Mouse (Mus musculus): Measurements from ENCODE around the gene Ap1b1. TPM values are rescaled to one million over a fixed set of nuclear protein-coding genes. Genes with fewer than 3 reads are reported as not detected.

The Ap1b1 gene
- total and polyA plus RNA-seq, 3 experiments = 38.6 to 57.8 (median 44.2) TPM

GRCm38 (mm10) chr11:5055945-5056938, 69.6 kb downstream of the Ap1b1 start (continued):
- 0 out of 2 replicates have a peak, but pooled peaks have one; percentile 16 for TF ChIP-seq ZNF384 (IDR thresholded peaks at IDR 0.05; ENCODE audit: low read depth, low read length)
- no peak for TF ChIP-seq GABPA (IDR thresholded peaks at IDR 0.05; ENCODE audit: insufficient replicate concordance, low read depth, low read length)
- TF ChIP-seq MXI1 (IDR thresholded peaks at IDR 0.05; ENCODE audit: low read depth, low read length) = peak; percentile 43; the same call in 1 of the 2 replicates
- TF ChIP-seq JUND (conservative IDR thresholded peaks at IDR 0.05; ENCODE audit: low read depth, low read length) = no peak
- 0 out of 2 replicates have a peak, but pooled peaks have one; percentile 31 for TF ChIP-seq BHLHE40 (IDR thresholded peaks at IDR 0.05; ENCODE audit: low read depth, low read length)
- TF ChIP-seq CHD2 (IDR thresholded peaks at IDR 0.05; ENCODE audit: low read length) = peak; percentile 93
- TF ChIP-seq CTCF (conservative IDR thresholded peaks at IDR 0.05 in 1 of 2, IDR thresholded peaks at IDR 0.05 in 1 of 2; ENCODE audit: low read depth in 2 of 2, low read length in 2 of 2) = peak in 1 of 2 experiments; percentile 30; a peak in 1 of 4 replicates

GRCm38 (mm10) chr11:5057064-5057463, 70.4 kb downstream of the Ap1b1 start:
- Histone ChIP-seq H3K27me3 (replicated peaks) (peaks cover 9% of the 10 kb centered on the region), H3K4me2 (ENCODE audit: insufficient read depth, low read depth, poor library complexity, severe bottlenecking) (peak overlapping the region; percentile 92), H3K79me2 (replicated peaks; ENCODE audit: control insufficient read depth, extremely low read depth, insufficient read depth, poor library complexity, severe bottlenecking) (no peaks in the 10 kb centered on the region), H3K9ac (ENCODE audit: insufficient read depth, low read depth) (peak overlapping the region; percentile 42; the same call in 1 of the 2 replicates), H3K4me3 (replicated peaks in 1 of 3; ENCODE audit: low read depth in 2 of 3, low read length in 2 of 3, poor library complexity in 1 of 3) (peak overlapping the region in 2 of 3 experiments; percentile 57 to 71), H3K9me3 (replicated peaks; ENCODE audit: low read length) (no peaks in the 10 kb centered on the region), H3K36me3 (replicated peaks in 1 of 2; ENCODE audit: control insufficient read depth in 1 of 2, insufficient read depth in 1 of 2, low read length in 1 of 2) (peaks cover 0 to 13% of the 10 kb centered on the region in 2 experiments), H3K4me1 (ENCODE audit: control insufficient read depth in 1 of 2, insufficient read depth in 2 of 2) (peaks cover 33 to 74% of the 10 kb centered on the region in 2 experiments), H3K27ac (ENCODE audit: insufficient read depth, low read depth) (peak overlapping the region; percentile 71)
- no peak for TF ChIP-seq NRF1 (IDR thresholded peaks at IDR 0.05; ENCODE audit: low read depth, low read length)
- no peak for TF ChIP-seq ETS1 (conservative IDR thresholded peaks at IDR 0.05; ENCODE audit: low read depth, low read length)
- no peak for TF ChIP-seq RAD21 (IDR thresholded peaks at IDR 0.05; ENCODE audit: low read depth, low read length)
- no peak for TF ChIP-seq NELFE (IDR thresholded peaks at IDR 0.05; ENCODE audit: low read depth, low read length)
- no peak for TF ChIP-seq POLR2AphosphoS2 (IDR thresholded peaks at IDR 0.05; ENCODE audit: low read depth, low read length)
- TF ChIP-seq MYC (IDR thresholded peaks at IDR 0.05; ENCODE audit: low read depth, low read length) = no peak
- TF ChIP-seq MAX (IDR thresholded peaks at IDR 0.05; ENCODE audit: low read length) = no peak
- no peak for TF ChIP-seq POLR2A (IDR thresholded peaks at IDR 0.05; ENCODE audit: low read depth, low read length)
- no peak for TF ChIP-seq SMC3 (IDR thresholded peaks at IDR 0.05; ENCODE audit: low read depth, low read length)
- TF ChIP-seq UBTF (IDR thresholded peaks at IDR 0.05; ENCODE audit: low read depth, low read length) = no peak
- no peak for TF ChIP-seq TCF12 (IDR thresholded peaks at IDR 0.05; ENCODE audit: low read depth, low read length)
- DNase-seq (ENCODE audit: extremely low read depth) = no peak
- in situ Hi-C loops (cut with MboI; ENCODE audit: low pct_ligation_motif_present, low pct_unique_long_range_greater_than_20kb, low sequenced_read_pairs) = no loop called here
- dilution Hi-C loops (cut with MboI; ENCODE audit: extremely low pct_ligation_motif_present, extremely low pct_unique_long_range_greater_than_20kb, low sequenced_read_pairs) = no loop called here

Data from CH12.LX (cell line).